Mouse (Mus musculus) liver, adult 2 months (tissue): ENCODE measurements around the gene Cdkl2.

ENCODE experiments used
- CTCF ChIP-seq: fragments of 200-500 bp; IDR thresholded peaks from 2 replicates; pipeline ENCODE4 v1.5.1; 2011; ENCODE audit warnings: low read depth, low read length, control low read depth
- POLR2A ChIP-seq: fragments of 200-500 bp; IDR thresholded peaks from 2 replicates; pipeline ENCODE4 v1.6.1; 2011; ENCODE audit warnings: low read length, control low read depth; ENCODE audit not compliant: insufficient read depth; ENCODE audit errors: extremely low read depth

- no peak for TF ChIP-seq CTCF
- no peak for TF ChIP-seq POLR2A
Measured at GRCm38 (mm10) chr5:91962259-91962638, 81.4 kb downstream of the Cdkl2 start.
